Mouse (Mus musculus): ENCODE data around the gene Gm10985.

Gene Gm10985

DNA sequence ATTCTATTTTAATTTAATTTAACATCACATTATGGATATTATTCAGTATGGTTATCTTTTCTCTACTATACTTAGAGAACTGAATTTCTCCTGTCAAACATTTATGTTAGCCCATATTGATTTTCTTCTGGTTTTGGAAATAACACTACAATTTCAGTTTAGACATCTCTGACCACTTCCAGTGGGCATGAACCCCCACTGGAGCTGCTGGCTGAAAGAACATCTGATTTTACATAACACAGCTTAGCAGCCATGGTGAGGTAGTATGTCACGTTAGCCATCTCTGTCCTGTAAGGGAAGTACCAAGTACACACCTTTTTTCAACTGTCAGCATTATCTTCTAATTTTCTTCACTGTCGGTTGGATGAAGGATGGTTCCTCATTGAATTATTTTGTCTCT lies at the start of gene Gm10985:
Gene Gm10985, plus strand, starts transcription at position 301 of the 400 bp plus-strand sequence.
- no peak for DNase-seq (ENCODE audit: low read depth, low spot score)

DNA sequence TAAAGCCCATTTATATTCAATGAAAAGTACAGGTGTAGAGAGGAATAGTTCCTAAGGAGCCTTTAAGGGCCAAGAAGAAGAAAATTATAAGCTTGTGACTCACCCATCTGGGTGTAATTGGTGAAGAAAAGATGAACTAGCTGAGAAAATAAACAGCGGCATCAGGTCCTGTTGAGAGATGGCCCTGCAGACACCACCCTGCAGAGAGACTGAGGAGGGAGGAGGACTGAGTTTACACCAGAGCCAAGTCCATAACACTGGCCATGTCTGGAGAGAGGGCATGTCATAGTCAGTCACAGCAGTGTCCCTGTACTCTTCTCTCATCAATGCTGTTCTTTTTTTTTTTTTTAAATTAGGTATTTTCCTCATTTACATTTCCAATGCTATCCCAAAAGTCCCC lies 48.0 kb upstream of the Gm10985 start:
- DNase-seq (ENCODE audit: low read depth, low spot score) = no peak

DNA sequence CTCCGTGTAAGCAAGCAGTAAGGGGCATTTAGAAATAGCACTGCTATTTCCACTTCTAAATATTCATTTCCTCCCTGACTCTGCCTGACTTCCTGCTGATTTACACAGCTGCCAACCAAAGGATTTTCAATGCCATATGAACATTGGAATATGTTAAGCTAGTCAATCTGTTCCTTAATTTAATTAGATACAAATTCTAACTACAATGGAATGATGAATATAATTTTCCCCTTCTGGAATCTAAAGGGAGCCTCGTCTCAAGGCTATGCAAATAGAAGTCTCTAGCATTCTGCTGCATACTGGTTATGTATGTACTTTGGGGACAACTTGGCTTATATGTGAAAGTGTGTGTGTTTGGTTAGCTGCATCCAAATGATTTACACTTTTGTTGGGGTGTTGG lies 45.2 kb upstream of the Gm10985 start:
- DNase-seq (ENCODE audit: low read depth, low spot score) = no peak

DNA sequence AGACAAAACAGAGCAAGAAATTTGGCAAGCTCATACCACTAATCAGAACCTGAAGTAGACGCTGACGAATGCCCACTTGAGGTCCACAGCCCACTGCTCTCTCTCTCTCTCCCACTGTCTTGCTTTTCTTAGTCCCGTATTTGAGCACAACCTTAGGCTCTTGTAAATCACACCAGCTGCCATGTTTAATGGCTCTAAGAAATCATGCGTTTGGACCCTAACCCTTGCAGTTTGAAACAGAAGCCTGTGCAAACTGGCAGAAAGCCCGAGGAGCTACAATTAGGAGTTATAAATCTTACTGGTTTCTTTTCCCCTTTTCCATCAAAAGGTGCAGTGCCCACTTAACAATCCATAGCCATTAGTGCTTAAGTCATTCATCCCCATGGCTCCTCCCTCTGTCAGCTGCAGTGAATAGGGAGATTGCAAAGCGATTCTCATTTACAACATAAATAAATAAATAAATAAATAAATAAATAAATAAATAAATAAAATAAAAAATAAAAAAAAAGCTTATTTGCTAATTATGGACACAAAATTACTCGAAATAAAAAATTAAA lies 31.4 kb upstream of the Gm10985 start:
- DNase-seq (ENCODE audit: low read depth, low spot score) = peak; percentile 70

DNA sequence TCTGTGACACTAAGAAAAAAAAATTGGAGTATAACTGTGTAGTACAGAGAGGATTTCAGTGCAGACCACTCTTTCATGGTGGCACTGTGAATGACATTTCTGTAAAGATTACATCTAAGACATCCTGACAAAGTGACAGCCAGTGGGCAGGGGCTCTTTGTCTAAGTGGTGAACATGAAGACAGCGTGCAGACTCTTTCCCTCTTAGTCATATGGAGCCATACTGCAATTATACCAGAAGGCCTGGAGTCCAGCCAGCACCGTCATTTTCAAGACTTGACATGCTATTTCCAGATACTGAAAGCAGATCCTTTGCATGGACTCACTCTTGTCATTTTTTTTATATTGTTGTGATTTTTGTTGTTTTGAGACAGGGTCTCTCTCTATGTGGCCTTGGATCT lies 10.6 kb upstream of the Gm10985 start:
- no peak for DNase-seq (ENCODE audit: low read depth, low spot score)

DNA sequence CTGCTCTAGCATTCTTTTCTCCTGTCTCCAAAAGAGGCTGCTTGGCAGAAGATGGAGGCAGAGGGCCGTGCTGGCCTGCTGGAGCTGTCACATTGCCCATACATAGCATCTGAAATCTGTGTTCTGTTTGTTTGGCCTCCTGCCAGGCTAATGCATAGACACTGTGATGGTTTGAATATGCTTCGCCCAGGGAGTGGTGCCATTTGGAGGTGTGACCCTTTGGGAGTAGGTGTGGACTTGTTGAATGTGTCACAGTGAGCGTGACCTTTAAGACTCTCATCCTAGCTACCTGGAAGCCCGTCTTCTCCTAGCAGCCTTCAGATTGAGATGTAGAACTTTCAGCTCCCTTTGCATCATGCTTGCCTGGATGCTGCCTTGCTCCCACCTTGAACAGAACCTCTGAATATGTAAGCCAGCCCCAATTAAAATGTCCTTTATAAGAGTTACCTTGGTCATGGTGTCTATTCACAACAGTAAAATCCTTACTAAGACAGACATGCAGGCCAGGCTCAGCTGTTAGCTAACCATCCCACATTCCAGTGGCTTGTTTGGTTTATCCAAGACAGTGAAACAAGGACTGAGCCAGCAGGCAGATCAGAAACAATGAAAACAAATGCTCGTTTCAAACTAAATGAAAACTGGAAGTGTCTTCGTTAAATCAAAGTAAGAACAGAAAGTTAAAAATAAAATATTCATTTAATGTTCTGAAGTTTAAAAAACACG lies 1.5 kb downstream of the Gm10985 start:
- DNase-seq (ENCODE audit: low read depth, low spot score) = no peak

DNA sequence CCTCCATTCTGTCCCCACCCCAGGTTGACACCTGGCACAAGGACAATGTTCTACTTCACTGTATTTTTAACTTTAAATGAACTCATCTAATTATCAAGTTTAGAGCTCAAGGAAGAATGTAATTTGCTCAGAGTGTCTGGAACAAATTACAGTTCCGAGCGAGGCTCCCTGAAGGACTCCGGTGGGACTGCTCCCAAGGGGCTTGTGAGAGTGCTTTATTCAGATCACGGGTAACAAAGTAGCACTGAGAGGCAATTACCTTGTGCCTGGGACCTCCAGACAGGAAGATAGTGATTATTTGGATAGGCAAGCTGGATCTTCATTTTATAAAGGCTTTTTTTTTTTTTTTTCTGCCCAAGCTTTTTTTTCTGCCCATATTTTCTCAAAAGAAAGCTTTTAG lies 2.8 kb downstream of the Gm10985 start:
- DNase-seq (ENCODE audit: low read depth, low spot score) = no peak

DNA sequence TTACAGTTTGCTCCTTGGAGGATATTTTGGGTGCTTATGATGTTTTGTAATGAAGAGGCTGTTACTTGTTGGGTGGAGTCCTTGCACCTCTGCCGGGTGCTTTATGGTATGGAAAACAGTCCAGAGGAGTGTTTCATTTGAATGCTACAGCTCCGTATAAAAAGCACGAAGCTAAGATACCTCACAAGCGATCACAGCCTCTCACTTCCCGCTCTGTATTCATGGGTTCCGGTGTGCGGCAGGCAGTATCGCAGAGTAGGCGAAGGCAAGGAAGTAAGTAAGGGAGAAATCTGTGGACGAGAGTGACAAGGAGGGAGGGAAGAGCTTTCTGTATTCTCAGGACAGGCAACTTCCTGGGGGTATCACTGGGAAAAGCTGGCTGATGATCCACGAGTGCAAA lies 3.4 kb downstream of the Gm10985 start:
- no peak for DNase-seq (ENCODE audit: low read depth, low spot score)

DNA sequence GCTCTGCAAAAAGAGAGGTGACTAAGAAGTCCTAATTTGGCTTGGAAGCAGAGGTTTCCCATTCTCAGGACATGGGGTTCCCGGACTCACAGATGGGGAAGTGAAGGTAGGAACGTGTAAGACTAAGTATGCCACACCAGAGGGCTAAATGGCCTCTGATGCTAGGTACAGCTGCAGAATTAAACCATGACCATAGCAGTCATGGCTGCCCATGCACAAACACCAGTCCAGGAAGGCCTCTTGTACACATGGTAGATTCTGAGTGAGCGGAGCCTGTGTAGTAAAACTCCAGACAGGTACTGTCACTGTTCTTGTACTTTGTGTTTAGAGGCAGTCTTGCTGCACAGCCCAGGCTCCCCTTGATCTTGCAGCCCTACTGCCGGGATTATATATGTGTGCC lies 9.4 kb downstream of the Gm10985 start:
- DNase-seq (ENCODE audit: low read depth, low spot score) = no peak

DNA sequence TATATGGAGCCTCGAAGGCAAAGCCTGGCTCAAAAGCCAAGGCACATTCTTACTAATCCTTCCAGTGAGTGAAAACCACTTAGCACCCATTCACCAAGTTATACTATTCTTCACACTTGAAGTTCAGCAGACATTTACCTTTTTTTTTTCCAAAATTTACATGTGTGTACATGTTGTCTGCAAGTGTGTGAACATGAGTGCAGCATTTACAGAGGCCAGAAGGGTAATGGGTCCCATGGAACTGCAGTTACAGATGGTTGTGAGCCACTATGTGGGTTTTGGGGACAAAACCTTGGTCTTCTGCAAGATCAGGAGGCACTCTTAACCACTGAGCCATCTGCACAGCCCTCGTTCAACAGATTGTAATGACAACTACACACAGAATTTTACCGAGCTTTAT lies 9.9 kb downstream of the Gm10985 start:
- DNase-seq (ENCODE audit: low read depth, low spot score) = no peak

DNA sequence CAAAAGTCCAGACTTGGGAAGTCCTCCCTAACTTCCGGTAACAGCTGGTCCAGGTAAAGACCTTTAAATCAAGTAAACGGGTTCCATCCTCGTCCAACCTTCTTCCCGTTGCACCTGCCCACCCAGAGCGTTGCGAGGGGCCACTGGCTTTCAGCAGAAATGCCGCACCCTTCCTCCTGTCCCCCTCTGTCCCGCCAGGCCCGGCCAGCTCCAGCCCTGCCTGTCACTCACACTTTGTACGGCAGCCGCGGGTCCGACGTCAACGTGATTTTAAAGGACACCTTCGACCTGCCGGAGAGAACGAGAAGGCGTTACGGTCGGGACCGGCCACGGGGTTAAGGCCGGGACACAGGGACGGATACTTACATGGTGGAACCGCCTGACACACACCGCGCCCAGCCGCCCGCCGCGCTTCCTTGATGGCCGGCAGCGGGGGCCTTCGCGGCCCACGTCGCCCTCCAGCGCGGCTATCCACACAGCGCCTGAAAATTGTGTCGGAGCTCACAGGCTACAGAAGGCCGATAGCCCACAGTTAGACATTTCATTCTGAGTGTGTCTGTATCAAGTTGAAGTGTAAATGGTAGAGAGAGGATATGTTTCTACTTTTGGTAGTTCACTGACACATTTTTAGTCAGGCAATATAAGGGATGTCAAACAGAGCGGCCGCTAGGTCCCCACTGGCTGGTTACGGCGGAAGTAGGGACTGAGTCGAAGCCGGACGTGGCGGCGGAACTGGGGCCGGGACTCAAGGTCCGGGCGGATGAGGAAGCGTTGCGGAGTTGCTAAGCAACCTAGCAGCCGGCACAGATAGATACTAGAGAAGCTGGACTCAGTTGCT lies 18.7 kb downstream of the Gm10985 start, which contains the start of gene Ufm1:
Gene Ufm1, minus strand, starts transcription at position 448 of the 838 bp plus-strand sequence.
- DNase-seq (ENCODE audit: low read depth, low spot score) = peak; percentile 93

DNA sequence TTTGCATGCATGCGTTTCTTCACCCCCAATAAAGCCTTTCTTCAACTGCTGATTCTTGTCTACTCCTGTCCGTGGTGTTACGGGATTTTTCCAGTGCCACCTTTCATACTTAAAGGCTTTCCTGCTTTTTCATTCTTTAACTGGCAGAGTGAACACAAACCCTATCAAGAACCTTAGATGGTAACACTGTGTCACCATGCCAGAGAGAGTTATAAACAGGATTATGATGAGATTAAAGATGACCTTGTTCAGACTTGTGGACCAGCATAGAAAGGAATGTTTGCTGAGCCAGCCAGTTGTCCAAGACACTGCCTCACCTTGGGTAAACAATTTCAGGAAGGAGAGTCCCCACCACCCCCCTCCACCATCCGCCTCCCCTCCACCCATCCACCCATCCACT lies 23.3 kb downstream of the Gm10985 start:
- DNase-seq (ENCODE audit: low read depth, low spot score) = no peak

DNA sequence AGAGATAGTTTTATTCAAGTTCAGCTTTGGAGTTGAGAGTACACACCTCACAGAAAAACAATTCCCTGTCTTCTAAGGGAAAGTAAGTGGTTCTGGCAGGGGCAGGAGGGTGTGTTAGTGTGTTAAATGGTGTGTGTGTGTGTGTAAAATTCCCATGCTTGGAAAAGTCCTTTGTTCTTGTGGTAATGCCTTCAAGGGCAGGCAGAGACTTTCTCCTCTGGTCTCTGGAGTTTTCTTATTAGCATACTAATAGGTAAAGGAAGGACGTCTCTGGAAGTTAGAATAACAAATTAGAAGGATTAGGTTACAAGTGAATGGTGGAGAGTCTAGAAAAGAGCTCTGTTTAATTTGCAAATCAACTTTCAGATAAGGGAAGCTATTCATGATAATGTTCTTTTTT lies 24.4 kb downstream of the Gm10985 start:
- no peak for DNase-seq (ENCODE audit: low read depth, low spot score)

DNA sequence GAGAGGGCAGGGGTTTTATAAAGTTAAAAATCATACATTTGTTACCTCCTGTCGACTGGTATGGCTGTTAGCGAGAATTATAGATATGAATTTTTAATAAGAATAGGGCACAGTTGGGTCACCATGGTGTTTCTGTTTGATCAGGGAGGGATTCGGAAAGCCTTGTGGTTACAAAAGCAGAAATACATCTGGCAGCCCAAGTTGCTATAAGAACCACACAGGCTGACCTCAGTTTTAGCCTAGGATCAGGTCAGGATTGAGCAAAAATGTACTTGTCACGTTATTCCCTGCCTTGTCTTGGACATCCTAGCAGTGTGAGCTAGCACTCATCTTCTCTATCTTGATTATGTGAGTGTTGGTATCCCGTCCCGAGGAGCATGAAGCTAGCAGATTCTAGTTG lies 25.6 kb downstream of the Gm10985 start:
- no peak for DNase-seq (ENCODE audit: low read depth, low spot score)

DNA sequence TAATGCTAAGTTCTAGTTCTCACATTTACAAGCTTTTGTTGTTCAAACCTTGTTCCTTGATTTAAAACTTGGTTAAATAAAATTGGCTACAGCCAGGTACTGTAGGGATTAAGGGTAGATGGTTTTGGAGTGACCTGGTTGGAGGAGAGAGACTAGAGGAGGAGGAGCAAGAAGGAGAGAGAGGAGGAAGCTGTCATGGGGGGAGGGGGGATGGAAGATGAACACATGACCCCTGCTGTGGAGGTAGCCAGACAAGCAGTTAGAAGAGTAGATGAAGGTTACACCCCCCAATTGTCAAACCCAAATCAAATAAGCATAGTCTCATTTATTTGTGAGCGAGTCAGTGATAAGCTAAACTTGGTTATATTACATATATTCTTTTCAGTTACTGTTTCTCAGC lies 26.7 kb downstream of the Gm10985 start:
- DNase-seq (ENCODE audit: low read depth, low spot score) = no peak

DNA sequence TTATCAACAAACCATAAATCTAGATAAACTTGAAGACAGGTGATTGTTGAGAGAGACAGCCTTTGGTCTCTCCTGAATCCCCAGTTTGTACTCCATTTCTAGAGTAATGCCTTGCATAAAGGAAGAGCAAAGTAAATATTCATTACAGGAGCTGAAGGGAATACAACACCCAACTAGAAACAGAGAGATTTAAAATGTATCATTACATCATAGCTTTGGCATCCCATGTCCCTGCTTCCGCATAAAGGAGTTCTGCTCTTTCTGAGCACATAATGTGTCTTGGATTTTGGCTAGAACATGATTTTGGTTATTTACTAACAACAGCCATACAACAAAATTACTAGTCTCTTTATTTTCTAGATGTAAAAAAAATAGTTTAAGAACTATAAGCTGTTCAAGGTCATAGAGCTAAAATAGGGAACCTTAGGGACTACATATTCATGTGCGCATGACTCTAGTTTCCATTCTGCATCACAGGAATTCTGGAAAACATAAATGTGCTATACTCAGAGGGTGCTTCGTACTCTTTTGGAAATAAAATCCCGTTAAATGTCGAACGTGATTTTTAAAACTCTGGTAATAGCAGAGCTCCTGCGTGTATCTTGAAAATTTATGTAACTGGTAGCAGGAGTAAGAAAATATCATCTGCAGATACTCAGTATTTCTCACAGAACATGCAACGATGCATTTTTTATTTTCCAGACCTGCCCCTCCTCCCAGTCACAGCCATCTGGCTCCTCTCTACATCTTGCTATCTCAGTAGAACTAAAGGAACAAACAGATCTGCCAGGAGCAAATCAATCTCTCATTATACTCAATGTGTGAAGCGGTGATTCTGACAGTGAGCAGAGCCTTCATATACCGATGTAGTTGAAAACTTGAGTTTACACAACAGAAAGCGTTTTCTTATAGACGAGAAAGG lies 46.0 kb downstream of the Gm10985 start:
- DNase-seq (ENCODE audit: low read depth, low spot score) = no peak

All from mesoderm, embryonic 11.5 days (tissue).